Mouse (Mus musculus): Measurements from ENCODE around the gene Gm3435.
"Not testable (repeated sequence)": the region's sequence is repeated elsewhere in the genome, so short reads cannot be mapped to it uniquely, and the experiment has no call there.

DNA sequence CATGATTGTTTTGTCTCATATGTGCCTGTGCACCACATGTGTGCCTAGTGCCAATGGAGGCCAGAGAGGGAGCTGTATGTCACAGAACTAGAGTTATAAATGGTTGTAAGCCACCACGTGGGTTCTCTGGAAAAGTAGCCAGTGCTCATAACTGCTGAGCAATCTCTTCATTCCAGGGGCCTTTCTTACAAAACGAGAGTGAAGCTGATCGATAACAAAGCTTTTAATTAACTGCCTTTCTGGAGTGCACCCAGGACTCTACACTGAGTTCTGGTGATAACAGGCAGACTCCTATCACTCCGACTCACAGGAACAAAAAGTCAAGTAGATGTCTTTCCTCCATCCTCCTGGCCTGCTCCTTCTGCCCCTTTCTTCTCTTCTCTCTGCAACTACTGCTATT is 9.9 kb upstream of the Gm3435 start:
- TF ChIP-seq POLR2A (IDR thresholded peaks at IDR 0.05; ENCODE audit: insufficient read depth, low read length); CTCF (IDR thresholded peaks at IDR 0.05; ENCODE audit: low read depth, low read length); EP300 (IDR thresholded peaks at IDR 0.05; ENCODE audit: insufficient read depth, low read depth, low read length): not testable (repeated sequence)
